In the genomic region with DNA sequence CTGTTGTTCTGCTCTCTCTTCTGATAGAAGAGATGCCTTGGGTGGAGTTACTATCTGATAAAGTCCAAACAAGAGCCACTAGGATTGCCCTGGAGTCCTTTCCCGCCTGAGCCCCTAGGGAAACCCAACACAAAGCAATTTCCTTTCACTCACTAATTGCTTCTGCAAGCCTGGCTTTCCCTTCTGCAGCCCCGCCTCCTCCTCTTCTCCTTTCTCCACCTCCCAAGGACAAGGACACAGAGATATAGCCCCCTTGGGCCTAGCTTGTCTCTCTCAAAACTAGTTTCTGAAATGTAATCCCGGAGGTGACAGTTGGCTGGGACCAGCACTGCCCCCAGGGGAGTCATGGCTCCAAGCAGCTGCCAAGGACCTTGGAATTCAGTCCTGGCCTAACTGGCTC, we compare ENCODE assay signal across 13 mouse cellular contexts.
DNase-seq lines count a peak whose midpoint lies in the region; ATAC-seq and TF ChIP-seq lines count a peak whose summit lies in the region.
"Had no signal": no experiment of that assay in that cellular context is flagged by ENCODE, and none has a peak within 500 bp of the region (broad histone marks: within the 10 kb centered on the region; RNA-seq: fewer than 3 reads in every experiment).

No protein-coding gene starts in this region.

- no peak for TF ChIP-seq CTCF in hindbrain, postnatal 0 days (IDR thresholded peaks at IDR 0.05; ENCODE audit: low read depth)

- H3K27me3 ChIP-seq in forebrain, embryonic 12.5 days, result no peaks in the 10 kb centered on the region
- no peaks in the 10 kb centered on the region for H3K27me3 ChIP-seq in forebrain, embryonic 15.5 days
- H3K27me3 ChIP-seq in midbrain, embryonic 14.5 days (ENCODE audit: control insufficient read depth, insufficient read depth, low read length), result no peaks in the 10 kb centered on the region
- no peaks in the 10 kb centered on the region for H3K27me3 ChIP-seq in midbrain, embryonic 16.5 days (ENCODE audit: control insufficient read depth, insufficient read depth, low read depth, low read length)
- H3K27me3 ChIP-seq in hindbrain, postnatal 0 days (ENCODE audit: insufficient read depth, low read length), result no peaks in the 10 kb centered on the region
- H3K27me3 ChIP-seq: lung, embryonic 15.5 days; Patski had no signal

- no peaks in the 10 kb centered on the region for H3K9me3 ChIP-seq in forebrain, embryonic 12.5 days
- no peaks in the 10 kb centered on the region for H3K9me3 ChIP-seq in forebrain, embryonic 15.5 days
- H3K9me3 ChIP-seq in midbrain, embryonic 14.5 days (ENCODE audit: control insufficient read depth, low read length), result no peaks in the 10 kb centered on the region
- H3K9me3 ChIP-seq in midbrain, embryonic 16.5 days (replicated peaks; ENCODE audit: control insufficient read depth, low read length, poor library complexity, severe bottlenecking), result no peaks in the 10 kb centered on the region
- H3K9me3 ChIP-seq in hindbrain, postnatal 0 days (ENCODE audit: low read length), result no peaks in the 10 kb centered on the region
- H3K9me3 ChIP-seq: lung, embryonic 15.5 days had no signal

- WGBS in forebrain, embryonic 12.5 days, result 14% methylated on average over 3 of the region's 3 CpGs
- WGBS in forebrain, embryonic 15.5 days, result 8% methylated on average over 3 of the region's 3 CpGs
- WGBS in midbrain, embryonic 14.5 days, result 35% methylated on average over 3 of the region's 3 CpGs
- WGBS in midbrain, embryonic 16.5 days, result 21% methylated on average over 3 of the region's 3 CpGs
- WGBS in hindbrain, postnatal 0 days, result 21% methylated on average over 3 of the region's 3 CpGs

- peak; percentile 46 for DNase-seq in midbrain, embryonic 14.5 days
- DNase-seq in adrenal gland, postnatal 36 days, result peak; percentile 16 to 44
- DNase-seq in hindbrain, postnatal 0 days (ENCODE audit: low spot score), result peak; percentile 54
- DNase-seq in thymus, postnatal 36 days, result no peak
- DNase-seq: cerebellum, postnatal 36 days; right cerebral cortex, postnatal 14 days had no signal

- H3K4me3 ChIP-seq in forebrain, embryonic 12.5 days (replicated peaks), result no peak overlapping the region
- H3K4me3 ChIP-seq in forebrain, embryonic 15.5 days, result no peak overlapping the region
- H3K4me3 ChIP-seq in midbrain, embryonic 14.5 days (replicated peaks; ENCODE audit: low read depth, low read length), result no peak overlapping the region
- no peak overlapping the region for H3K4me3 ChIP-seq in midbrain, embryonic 16.5 days (ENCODE audit: low read depth, low read length)
- no peak overlapping the region for H3K4me3 ChIP-seq in hindbrain, postnatal 0 days (ENCODE audit: low read length)
- H3K4me3 ChIP-seq: lung, embryonic 15.5 days had no signal

- H3K4me2 ChIP-seq in forebrain, embryonic 12.5 days, result no peak overlapping the region
- no peak overlapping the region for H3K4me2 ChIP-seq in forebrain, embryonic 15.5 days (replicated peaks)
- no peak overlapping the region for H3K4me2 ChIP-seq in midbrain, embryonic 14.5 days (ENCODE audit: low read length)
- H3K4me2 ChIP-seq in midbrain, embryonic 16.5 days (ENCODE audit: low read length), result no peak overlapping the region
- H3K4me2 ChIP-seq in hindbrain, postnatal 0 days (ENCODE audit: low read depth, low read length), result no peak overlapping the region
- H3K4me2 ChIP-seq: lung, embryonic 15.5 days had no signal

- peaks cover 27% of the 10 kb centered on the region for H3K4me1 ChIP-seq in forebrain, embryonic 12.5 days
- peaks cover 29% of the 10 kb centered on the region for H3K4me1 ChIP-seq in forebrain, embryonic 15.5 days
- peaks cover 14% of the 10 kb centered on the region for H3K4me1 ChIP-seq in midbrain, embryonic 14.5 days (ENCODE audit: control insufficient read depth, insufficient read depth, low read length)
- H3K4me1 ChIP-seq in midbrain, embryonic 16.5 days (ENCODE audit: control insufficient read depth, insufficient read depth, low read length), result peaks cover 10% of the 10 kb centered on the region
- peaks cover 9% of the 10 kb centered on the region for H3K4me1 ChIP-seq in hindbrain, postnatal 0 days (ENCODE audit: insufficient read depth, low read length)
- H3K4me1 ChIP-seq: lung, embryonic 15.5 days had no signal

- peak; percentile 25; the same call in 1 of the 2 replicates for ATAC-seq in forebrain, embryonic 12.5 days (ENCODE audit: low FRiP score)
- ATAC-seq in forebrain, embryonic 15.5 days (replicated peaks), result no peak
- ATAC-seq in midbrain, embryonic 14.5 days (ENCODE audit: low FRiP score, low TSS enrichment), result no peak
- no peak for ATAC-seq in midbrain, embryonic 16.5 days
- no peak for ATAC-seq in hindbrain, postnatal 0 days
- no peak for ATAC-seq in monocyte, adult 5-6 weeks (replicated peaks; ENCODE audit: insufficient number of reproducible peaks, low FRiP score, low TSS enrichment, poor library complexity, severe bottlenecking)
- ATAC-seq: intestine, embryonic 16.5 days; Patski had no signal

- H3K9ac ChIP-seq in forebrain, embryonic 12.5 days, result no peak overlapping the region
- no peak overlapping the region for H3K9ac ChIP-seq in forebrain, embryonic 15.5 days (replicated peaks)
- no peak overlapping the region for H3K9ac ChIP-seq in midbrain, embryonic 14.5 days (replicated peaks; ENCODE audit: low read length)
- no peak overlapping the region for H3K9ac ChIP-seq in midbrain, embryonic 16.5 days (ENCODE audit: low read depth, low read length)
- H3K9ac ChIP-seq in hindbrain, postnatal 0 days (replicated peaks; ENCODE audit: low read length), result no peak overlapping the region
- H3K9ac ChIP-seq: lung, embryonic 15.5 days had no signal

- H3K27ac ChIP-seq in forebrain, embryonic 12.5 days, result 0 out of 2 replicates have a peak overlapping the region, but pooled peaks have one; percentile 15
- H3K27ac ChIP-seq in forebrain, embryonic 15.5 days (replicated peaks), result no peak overlapping the region
- no peak overlapping the region for H3K27ac ChIP-seq in midbrain, embryonic 14.5 days (replicated peaks; ENCODE audit: low read depth, low read length)
- H3K27ac ChIP-seq in midbrain, embryonic 16.5 days (ENCODE audit: low read length), result no peak overlapping the region
- no peak overlapping the region for H3K27ac ChIP-seq in hindbrain, postnatal 0 days
- H3K27ac ChIP-seq: lung, embryonic 15.5 days had no signal

- no peaks in the 10 kb centered on the region for H3K36me3 ChIP-seq in forebrain, embryonic 12.5 days (replicated peaks)
- no peaks in the 10 kb centered on the region for H3K36me3 ChIP-seq in forebrain, embryonic 15.5 days
- H3K36me3 ChIP-seq in midbrain, embryonic 14.5 days (ENCODE audit: control insufficient read depth, insufficient read depth, low read length), result no peaks in the 10 kb centered on the region
- no peaks in the 10 kb centered on the region for H3K36me3 ChIP-seq in midbrain, embryonic 16.5 days (ENCODE audit: control insufficient read depth, insufficient read depth, low read length)
- no peaks in the 10 kb centered on the region for H3K36me3 ChIP-seq in hindbrain, postnatal 0 days (ENCODE audit: insufficient read depth, low read length)
- H3K36me3 ChIP-seq: lung, embryonic 15.5 days had no signal

Comparison
In these comparisons a context has a peak if more than half of its experiments do, and no peak if none do; other contexts are left out.
1. DNase-seq: peak in midbrain, embryonic 14.5 days (single experiment), adrenal gland, postnatal 36 days (2 of 2) and hindbrain, postnatal 0 days (single experiment); none in thymus, postnatal 36 days (0 of 2).